Mouse (Mus musculus) megakaryocyte, embryonic 14.5 days (primary cell): ENCODE data around the gene Samd4b.

ENCODE experiments used
- FLI1 ChIP-seq: IDR thresholded peaks from 2 replicates; pipeline ENCODE4 v1.6.1; 2012; ENCODE audit warnings: low read length, inconsistent platforms, mixed read lengths
- GATA1 ChIP-seq: IDR thresholded peaks from 3 replicates; pipeline ENCODE4 v1.6.1; 2012; ENCODE audit warnings: mixed read lengths, low read length, inconsistent platforms, borderline replicate concordance

GRCm38 (mm10) chr7:28482854-28483253, 115.1 kb downstream of the Samd4b start:
- TF ChIP-seq GATA1 = no peak
- no peak for TF ChIP-seq FLI1
